Mouse (Mus musculus) cerebellum, adult 2 months (tissue): ENCODE measurements at regions not wholly inside any gene's neighbourhood (a gene's known extent, or its start where the extent isn't known, plus 50 kb on each side); places are given as distances from the start of the nearest gene placed in this dataset.

Experiments
- CTCF ChIP-seq: fragments of 200-500 bp; IDR thresholded peaks from 2 replicates; pipeline ENCODE4 v1.5.1; 2011; ENCODE audit warnings: low read depth, mild to moderate bottlenecking, control low read depth, low read length, moderate library complexity, borderline replicate concordance; ENCODE audit not compliant: insufficient read depth
- POLR2A ChIP-seq: fragments of 200-500 bp; IDR thresholded peaks from 2 replicates; pipeline ENCODE4 v1.6.1; 2011; ENCODE audit warnings: low read length, control low read depth, borderline replicate concordance; ENCODE audit not compliant: insufficient read depth

DNA sequence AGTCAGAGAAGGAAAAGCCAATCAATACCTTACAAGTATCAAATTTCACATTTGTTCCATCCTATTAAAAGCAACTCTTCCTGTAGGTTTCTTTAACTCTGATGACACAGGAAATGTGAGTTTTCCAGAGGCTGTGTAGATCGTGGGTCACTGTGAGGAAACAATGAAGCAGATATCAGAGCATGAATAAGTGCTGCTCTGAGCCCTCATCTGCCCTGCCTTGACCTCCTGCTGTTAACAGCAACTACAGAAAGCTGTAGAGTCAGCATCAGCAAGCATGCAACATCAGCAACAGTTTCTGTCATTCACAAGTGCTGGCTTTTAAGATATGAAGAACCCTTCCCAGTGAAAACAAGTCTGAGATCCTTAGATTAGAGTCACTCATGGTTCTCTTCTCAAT lies 176.2 kb upstream of the A1bg start:
- TF ChIP-seq CTCF (no peak), POLR2A (no peak)
